Comparison of ENCODE assay signal across 8 mouse cellular contexts in the genomic region with DNA sequence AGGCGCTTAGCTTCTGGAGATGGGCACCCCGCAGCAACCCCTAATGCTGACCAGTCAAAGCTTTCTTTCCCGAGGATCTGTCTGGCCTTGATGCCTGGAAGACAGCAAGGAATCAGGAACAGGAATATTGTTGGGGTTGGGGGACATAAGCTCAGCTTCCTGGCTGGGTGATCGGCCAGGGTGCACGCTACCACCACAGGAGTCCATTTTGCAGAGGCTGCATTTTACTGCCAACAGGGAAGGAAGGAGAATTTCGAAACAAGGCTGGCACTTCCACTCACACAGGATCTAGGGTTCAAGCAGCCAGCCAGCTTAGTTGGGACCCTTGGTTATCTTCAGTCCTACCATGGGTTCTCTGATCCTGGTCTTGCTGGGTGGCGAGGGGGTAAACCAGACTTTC. TPM values are rescaled to one million over a fixed set of nuclear protein-coding genes. Genes with fewer than 3 reads are reported as not detected.
A peak's percentile ranks its signal among the peaks of the same experiment; 100 is the strongest.
DNase-seq lines count a peak whose midpoint lies in the region; ATAC-seq and TF ChIP-seq lines count a peak whose summit lies in the region.

No protein-coding gene starts in this region.

- H3K27me3 ChIP-seq in forebrain, embryonic 12.5 days, result peaks cover 6% of the 10 kb centered on the region; the same call in 1 of the 2 replicates
- H3K27me3 ChIP-seq in limb, embryonic 14.5 days (ENCODE audit: control insufficient read depth, insufficient read depth, low read length), result no peaks in the 10 kb centered on the region
- H3K27me3 ChIP-seq in stomach, embryonic 14.5 days (ENCODE audit: control insufficient read depth, insufficient read depth, low read length), result no peaks in the 10 kb centered on the region

- TF ChIP-seq POLR2A in limb, embryonic 14.5 days (IDR thresholded peaks at IDR 0.05; ENCODE audit: borderline replicate concordance, extremely low read depth, insufficient read depth, insufficient read length), result no peak

- peak overlapping the region; percentile 74; the same call in 1 of the 2 replicates for H3K9ac ChIP-seq in forebrain, embryonic 12.5 days
- peak overlapping the region; percentile 75 for H3K9ac ChIP-seq in limb, embryonic 14.5 days (ENCODE audit: low read depth, low read length, severe bottlenecking)
- no peak overlapping the region for H3K9ac ChIP-seq in stomach, embryonic 14.5 days (replicated peaks; ENCODE audit: low read depth, low read length)

- peak overlapping the region; percentile 64 for H3K4me3 ChIP-seq in forebrain, embryonic 12.5 days (replicated peaks)
- peak overlapping the region; percentile 63 for H3K4me3 ChIP-seq in limb, embryonic 14.5 days (replicated peaks; ENCODE audit: low read length)
- peak overlapping the region; percentile 50; the same call in 1 of the 2 replicates for H3K4me3 ChIP-seq in stomach, embryonic 14.5 days (ENCODE audit: low read depth, low read length)

- peak overlapping the region; percentile 65 for H3K4me2 ChIP-seq in forebrain, embryonic 12.5 days
- H3K4me2 ChIP-seq in limb, embryonic 14.5 days (replicated peaks; ENCODE audit: low read depth, low read length, severe bottlenecking), result peak overlapping the region; percentile 78
- H3K4me2 ChIP-seq in stomach, embryonic 14.5 days (replicated peaks; ENCODE audit: low read depth, low read length), result peak overlapping the region; percentile 73

- DNase-seq in right cerebral cortex, postnatal 14 days, result peak; percentile 6
- DNase-seq in right cerebral cortex, adult 18-20 months, result no peak
- DNase-seq in limb, embryonic 14.5 days (ENCODE audit: low spot score), result no peak
- DNase-seq in gastrocnemius, postnatal 25 days, result no peak
- DNase-seq in frontal cortex, postnatal 10 days (ENCODE audit: low spot score in 2 of 2), result no peak
- DNase-seq in layer of hippocampus, adult 9-11 months, result no peak

- H3K9me3 ChIP-seq in forebrain, embryonic 12.5 days, result no peaks in the 10 kb centered on the region
- 0 out of 2 replicates have a peak, but pooled peaks cover 2% of the 10 kb centered on the region for H3K9me3 ChIP-seq in limb, embryonic 14.5 days (ENCODE audit: control insufficient read depth, low read length)
- peaks cover 4% of the 10 kb centered on the region; the same call in 1 of the 2 replicates for H3K9me3 ChIP-seq in stomach, embryonic 14.5 days (ENCODE audit: control insufficient read depth, low read depth, low read length)

- 50% methylated on average over 7 of the region's 7 CpGs for WGBS in forebrain, embryonic 12.5 days
- 42% methylated on average over 7 of the region's 7 CpGs for WGBS in limb, embryonic 14.5 days
- WGBS in stomach, embryonic 14.5 days, result 49% methylated on average over 7 of the region's 7 CpGs

- peaks cover 20% of the 10 kb centered on the region for H3K4me1 ChIP-seq in forebrain, embryonic 12.5 days
- peaks cover 8% of the 10 kb centered on the region; the same call in 1 of the 2 replicates for H3K4me1 ChIP-seq in limb, embryonic 14.5 days (ENCODE audit: control insufficient read depth, insufficient read depth, low read length)
- no peaks in the 10 kb centered on the region for H3K4me1 ChIP-seq in stomach, embryonic 14.5 days (ENCODE audit: control insufficient read depth, insufficient read depth, low read length)

- ATAC-seq in forebrain, embryonic 12.5 days (ENCODE audit: low FRiP score), result no peak
- ATAC-seq in limb, embryonic 14.5 days (ENCODE audit: low FRiP score, low read depth), result no peak
- ATAC-seq in stomach, embryonic 14.5 days (ENCODE audit: insufficient number of reproducible peaks, insufficient read depth, low FRiP score, low read depth), result no peak

- H3K36me3 ChIP-seq in forebrain, embryonic 12.5 days (replicated peaks), result peaks cover 33% of the 10 kb centered on the region
- H3K36me3 ChIP-seq in limb, embryonic 14.5 days (ENCODE audit: control insufficient read depth, insufficient read depth, low read length), result peaks cover 38% of the 10 kb centered on the region
- H3K36me3 ChIP-seq in stomach, embryonic 14.5 days (ENCODE audit: control insufficient read depth, insufficient read depth, low read length), result peaks cover 29% of the 10 kb centered on the region

- 0 out of 2 replicates have a peak overlapping the region, but pooled peaks have one; percentile 25 for H3K27ac ChIP-seq in forebrain, embryonic 12.5 days
- H3K27ac ChIP-seq in limb, embryonic 14.5 days (replicated peaks; ENCODE audit: low read depth, low read length), result 0 out of 2 replicates have a peak overlapping the region, but pooled peaks have one; percentile 20
- no peak overlapping the region for H3K27ac ChIP-seq in stomach, embryonic 14.5 days (ENCODE audit: low read length)

RNA-seq across cellular contexts. Expression of a gene that starts 0.7 kb away (rescaled TPM):
- polyA plus RNA-seq in forebrain, embryonic 12.5 days (2016; fragmentation: Nextera tagmentation; extraction: Ambion mirVana), result 12.6 and 14.2 TPM in 2 replicates
- 25.2 and 33.2 TPM in 2 replicates for polyA plus RNA-seq in limb, embryonic 14.5 days (2012; rRNA removed)
- polyA plus RNA-seq in limb, embryonic 14.5 days (2014; fragmentation: Nextera tagmentation; extraction: Ambion mirVana), result 10.2 and 11.5 TPM in 2 replicates
- polyA plus RNA-seq in stomach, embryonic 14.5 days (2014; fragmentation: Nextera tagmentation; extraction: Ambion mirVana), result 10.4 and 13.0 TPM in 2 replicates
- total RNA-seq in gastrocnemius, postnatal 25 days (2021), result under 1 TPM; 0.33 to 0.64 TPM

RNA-seq across cellular contexts. Expression of a gene that starts 14.7 kb away (rescaled TPM):
- 5.6 and 6.1 TPM in 2 replicates for polyA plus RNA-seq in forebrain, embryonic 12.5 days (2016; fragmentation: Nextera tagmentation; extraction: Ambion mirVana)
- 57.5 and 65.5 TPM in 2 replicates for polyA plus RNA-seq in limb, embryonic 14.5 days (2012; rRNA removed)
- 21.2 and 22.3 TPM in 2 replicates for polyA plus RNA-seq in limb, embryonic 14.5 days (2014; fragmentation: Nextera tagmentation; extraction: Ambion mirVana)
- 26.5 and 27.9 TPM in 2 replicates for polyA plus RNA-seq in stomach, embryonic 14.5 days (2014; fragmentation: Nextera tagmentation; extraction: Ambion mirVana)
- total RNA-seq in gastrocnemius, postnatal 25 days (2021), result 1 to 10 TPM; 3.4 to 3.9 TPM

RNA-seq across cellular contexts. Expression of a gene that starts 22.4 kb away (rescaled TPM):
- polyA plus RNA-seq in forebrain, embryonic 12.5 days (2016; fragmentation: Nextera tagmentation; extraction: Ambion mirVana), result 18.7 and 19.0 TPM in 2 replicates
- polyA plus RNA-seq in limb, embryonic 14.5 days (2012; rRNA removed), result 83.6 and 92.1 TPM in 2 replicates
- polyA plus RNA-seq in limb, embryonic 14.5 days (2014; fragmentation: Nextera tagmentation; extraction: Ambion mirVana), result 22.3 and 22.9 TPM in 2 replicates
- polyA plus RNA-seq in stomach, embryonic 14.5 days (2014; fragmentation: Nextera tagmentation; extraction: Ambion mirVana), result 18.1 and 18.7 TPM in 2 replicates
- 10 to 100 TPM; 39.2 to 47.9 TPM for total RNA-seq in gastrocnemius, postnatal 25 days (2021)

RNA-seq across cellular contexts. Expression of a gene that starts 52.0 kb away (rescaled TPM):
- polyA plus RNA-seq in forebrain, embryonic 12.5 days (2016; fragmentation: Nextera tagmentation; extraction: Ambion mirVana), result 11.7 and 13.1 TPM in 2 replicates
- 48.0 and 50.7 TPM in 2 replicates for polyA plus RNA-seq in limb, embryonic 14.5 days (2012; rRNA removed)
- 26.5 and 28.4 TPM in 2 replicates for polyA plus RNA-seq in limb, embryonic 14.5 days (2014; fragmentation: Nextera tagmentation; extraction: Ambion mirVana)
- 25.5 and 26.3 TPM in 2 replicates for polyA plus RNA-seq in stomach, embryonic 14.5 days (2014; fragmentation: Nextera tagmentation; extraction: Ambion mirVana)
- 10 to 100 TPM; 13.0 to 21.1 TPM for total RNA-seq in gastrocnemius, postnatal 25 days (2021)
